Mouse (Mus musculus) brain, embryonic 14.5 days (tissue): Measurements from ENCODE around the gene Rnf150. TPM values are rescaled to one million over a fixed set of nuclear protein-coding genes. Genes with fewer than 3 reads are reported as not detected.

Source experiments
- DNase-seq: peaks from one replicate; pipeline ENCODE4 v3.0.0-alpha.2; 2011; ENCODE audit warnings: low read depth
- CTCF ChIP-seq: fragments of 200-500 bp; IDR thresholded peaks from 2 replicates; pipeline ENCODE4 v1.5.1; 2012; ENCODE audit warnings: inconsistent platforms, mild to moderate bottlenecking, moderate library complexity, borderline replicate concordance; ENCODE audit not compliant: insufficient read depth, insufficient read length; ENCODE audit errors: extremely low read depth
- POLR2A ChIP-seq: fragments of 200-500 bp; IDR thresholded peaks from 2 replicates; pipeline ENCODE4 v1.6.1; 2012; ENCODE audit warnings: mild to moderate bottlenecking, inconsistent platforms, borderline replicate concordance; ENCODE audit not compliant: poor library complexity, insufficient read depth, insufficient read length, severe bottlenecking; ENCODE audit errors: extremely low read depth
- polyA plus RNA-seq: library from polyadenylated mRNA; depleted of rRNA; stranded (reverse); fragments of >200 nt; gene quantifications from 2 replicates; pipeline ENCODE4 v1.2.3, GENCODE M21; 2012

Rnf150 gene
- polyA plus RNA-seq, 1 experiment: 12.1 TPM

DNA sequence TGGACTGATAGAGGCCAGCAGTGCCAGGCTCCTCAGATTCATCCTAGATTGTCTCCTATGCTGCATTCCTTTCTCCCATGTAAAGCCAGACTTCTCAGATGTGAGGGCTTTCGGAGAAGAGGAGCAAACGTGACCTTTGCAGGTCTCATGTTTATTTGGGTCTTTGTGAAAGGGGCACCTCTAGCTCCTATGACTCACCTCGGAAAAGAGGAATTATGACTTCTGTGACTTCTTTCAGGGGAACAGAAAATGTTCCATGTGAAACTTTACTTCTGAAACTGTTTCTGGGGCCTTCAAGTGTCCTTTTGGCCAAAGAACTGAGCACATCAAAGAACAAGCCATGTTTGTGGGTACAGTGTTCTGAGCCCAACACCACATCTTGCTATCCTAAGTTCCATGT is 133.7 kb downstream of the Rnf150 start:
- TF ChIP-seq CTCF: no peak
- DNase-seq: no peak

DNA sequence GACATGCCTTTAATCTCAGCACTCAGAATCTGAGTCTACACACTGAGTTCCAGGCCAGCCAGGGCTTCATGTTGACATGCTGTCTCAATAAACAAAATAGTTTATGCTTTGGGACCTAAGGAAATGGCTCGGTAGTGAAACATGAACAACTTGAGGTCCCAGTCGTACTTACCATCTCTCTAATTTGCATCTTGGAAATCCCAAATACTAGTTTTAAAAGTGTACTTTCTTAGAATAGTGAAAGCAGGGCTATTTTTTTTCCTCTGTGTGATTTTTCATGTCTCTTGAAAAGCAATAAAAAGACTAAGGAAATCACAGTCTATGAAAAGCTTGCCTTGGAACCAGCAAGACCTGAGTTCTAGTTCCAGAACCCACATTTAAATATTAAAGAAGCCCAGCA is 135.6 kb downstream of the Rnf150 start:
- DNase-seq: no peak
- no peak for TF ChIP-seq POLR2A
- TF ChIP-seq CTCF: no peak

DNA sequence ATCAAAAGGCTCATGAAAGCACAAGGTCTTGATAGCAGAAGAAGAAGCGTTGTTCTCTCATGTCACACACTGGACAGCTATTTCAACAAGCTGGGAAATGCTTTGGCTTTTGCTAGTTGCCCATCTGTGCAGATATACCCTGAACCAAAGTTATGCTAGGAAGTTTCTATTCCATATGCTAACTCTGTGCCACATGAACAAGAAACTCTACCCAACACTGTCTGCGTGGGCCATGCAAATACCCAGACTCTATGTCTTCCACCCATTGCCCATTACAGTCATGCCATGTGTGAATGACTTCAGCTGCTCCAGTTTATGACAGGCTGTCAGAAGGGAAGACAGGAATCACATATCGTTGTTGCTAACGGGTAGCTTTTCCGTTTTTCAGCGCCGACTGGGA is 140.0 kb downstream of the Rnf150 start:
- no peak for TF ChIP-seq CTCF
- TF ChIP-seq POLR2A: no peak
- no peak for DNase-seq

GRCm38 (mm10) chr8:83009481-83009880 is 146.3 kb downstream of the Rnf150 start:
- DNase-seq: no peak
- TF ChIP-seq CTCF: no peak
- no peak for TF ChIP-seq POLR2A

DNA sequence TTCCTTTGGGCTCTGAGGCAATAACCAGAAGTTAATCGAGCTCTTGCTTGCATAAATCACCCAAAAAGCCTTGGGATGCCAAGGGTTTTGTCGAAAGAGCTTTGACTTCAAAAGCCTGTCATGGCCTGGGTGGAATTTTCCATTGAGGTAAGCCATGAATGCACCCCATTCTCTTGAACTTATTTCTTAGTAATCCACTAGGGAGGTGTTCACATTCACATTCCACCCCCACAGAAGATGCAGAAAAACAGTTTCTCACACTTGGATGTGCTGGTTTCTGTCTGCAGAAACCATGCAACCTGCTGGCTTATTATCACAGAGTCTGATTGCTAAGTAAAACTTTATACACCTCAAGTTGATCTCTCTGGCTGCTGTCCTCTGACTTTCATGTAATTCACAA is 148.1 kb downstream of the Rnf150 start:
- TF ChIP-seq POLR2A: no peak
- no peak for TF ChIP-seq CTCF
- no peak for DNase-seq

DNA sequence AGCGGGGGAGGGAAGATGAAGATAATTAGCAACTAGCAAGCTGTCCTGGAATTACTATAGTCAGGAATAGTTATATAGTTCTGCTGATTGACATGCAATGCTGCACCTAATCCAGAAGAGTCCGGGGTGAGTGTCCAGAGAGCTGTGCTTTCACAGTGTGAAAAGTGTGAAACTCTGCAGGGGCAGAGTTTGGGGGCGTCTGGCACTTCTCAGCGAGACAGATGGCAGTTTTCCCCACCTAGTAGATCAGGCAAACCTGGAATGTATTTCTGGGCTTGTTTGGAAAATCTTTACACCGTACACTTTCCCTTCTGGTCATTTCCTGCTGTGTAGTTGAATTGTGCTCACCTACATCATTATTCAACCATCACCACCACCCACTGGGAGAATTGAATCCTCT is 148.6 kb downstream of the Rnf150 start:
- peak; percentile 53 for DNase-seq
- TF ChIP-seq POLR2A (no peak), CTCF (no peak)

DNA sequence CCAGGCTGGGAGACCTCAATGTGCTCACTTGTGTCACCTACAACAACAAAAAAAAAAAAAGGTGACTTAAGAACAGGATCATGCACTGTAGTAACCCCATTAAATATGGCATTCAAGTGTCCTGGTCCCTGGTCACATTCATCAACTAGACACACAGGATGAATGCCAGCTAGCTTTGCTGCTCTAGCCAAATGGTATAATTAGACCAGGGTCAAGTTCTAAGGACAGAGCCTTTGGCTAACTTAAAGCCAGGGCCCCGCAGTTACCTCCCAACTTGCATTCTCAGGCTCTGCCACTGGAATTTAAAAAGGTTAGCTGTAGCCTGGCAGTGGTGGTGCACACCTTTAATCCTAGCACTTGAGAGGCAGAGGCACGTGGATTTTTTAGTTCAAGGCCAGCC is 165.1 kb downstream of the Rnf150 start:
- DNase-seq: no peak

GRCm38 (mm10) chr8:83032800-83033199 is 169.6 kb downstream of the Rnf150 start:
- TF ChIP-seq CTCF: no peak
- TF ChIP-seq POLR2A: no peak
- peak; percentile 40 for DNase-seq

More for the DNA sequence above, 165.1 kb downstream of the Rnf150 start:
- TF ChIP-seq POLR2A (no peak), CTCF (no peak)

DNA sequence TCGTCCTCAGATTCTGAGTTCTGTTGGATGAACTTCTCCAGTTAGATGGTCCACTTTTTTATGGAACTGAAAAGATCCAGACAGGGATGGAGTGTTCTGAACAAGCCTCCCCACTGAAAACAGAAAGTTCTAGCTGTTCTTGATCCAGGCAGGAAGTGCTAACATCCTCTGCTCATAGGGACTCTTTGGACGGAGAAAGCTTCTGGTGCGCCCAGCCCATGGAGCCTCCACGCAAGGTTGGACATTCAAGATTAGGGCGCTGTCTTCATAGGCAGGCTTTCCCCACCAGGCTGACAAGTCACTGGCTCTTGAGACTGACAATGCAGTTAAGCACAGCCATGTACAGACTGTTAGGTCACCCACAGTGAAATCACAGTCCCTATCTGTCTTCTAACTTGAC is 172.0 kb downstream of the Rnf150 start:
- no peak for TF ChIP-seq POLR2A
- TF ChIP-seq CTCF: no peak
- DNase-seq: no peak

DNA sequence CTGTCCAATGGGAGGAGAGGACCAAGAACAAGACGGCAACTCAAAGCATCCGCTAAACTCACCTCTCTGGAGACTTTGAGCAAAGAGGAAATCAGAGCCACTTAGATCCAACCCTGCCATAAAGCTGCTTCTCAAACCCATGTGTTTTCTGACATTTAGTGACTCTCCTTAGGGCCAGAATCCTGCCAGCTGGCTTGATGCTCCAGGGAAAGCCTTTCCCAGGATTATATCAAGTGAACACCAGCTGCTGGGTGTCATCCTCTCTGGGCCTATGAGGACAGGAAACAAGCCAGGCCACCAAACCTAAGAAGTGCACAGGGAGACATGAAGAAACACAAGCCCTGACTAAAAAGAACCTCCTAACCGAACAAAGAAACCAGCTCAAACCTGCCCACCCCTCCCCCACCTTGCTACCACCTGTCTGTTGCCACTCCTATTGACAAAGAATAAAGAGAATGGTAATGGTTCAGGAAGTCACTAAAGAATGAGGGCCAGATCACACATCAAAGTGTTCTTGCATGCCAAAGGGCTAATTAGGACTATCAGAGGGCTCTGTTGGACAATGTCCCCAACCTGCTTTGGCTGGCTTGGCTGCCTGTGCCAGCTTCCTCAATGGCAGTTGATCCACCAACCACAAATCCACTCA is 173.5 kb downstream of the Rnf150 start:
- TF ChIP-seq POLR2A: no peak
- no peak for TF ChIP-seq CTCF
- DNase-seq: no peak

- DNase-seq: no peak
- TF ChIP-seq CTCF: no peak
- TF ChIP-seq POLR2A: no peak
Measured at GRCm38 (mm10) chr8:83037321-83037720, 174.2 kb downstream of the Rnf150 start.

DNA sequence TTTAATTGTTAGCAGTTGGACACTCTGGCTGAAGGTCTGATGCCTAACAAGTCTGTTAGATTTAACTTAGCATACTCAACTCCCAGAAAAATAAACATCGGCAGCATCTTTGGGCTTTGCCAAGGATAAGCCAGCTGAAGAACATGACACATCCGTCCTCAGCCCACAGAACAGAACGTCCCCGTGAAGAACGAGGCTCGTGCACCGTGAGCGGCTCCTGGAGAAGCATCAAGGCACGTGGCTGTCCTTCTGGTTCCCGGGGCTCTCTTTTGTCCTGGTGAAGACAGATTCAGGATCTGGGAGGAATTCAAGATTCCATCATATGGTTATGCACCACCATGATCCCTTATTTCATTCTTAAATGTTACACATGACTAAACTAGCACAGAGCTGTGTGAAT is 175.4 kb downstream of the Rnf150 start:
- no peak for DNase-seq
- TF ChIP-seq CTCF (no peak), POLR2A (no peak)

GRCm38 (mm10) chr8:83041440-83041839 is 178.3 kb downstream of the Rnf150 start:
- DNase-seq: no peak
- TF ChIP-seq CTCF (no peak), POLR2A (no peak)

DNA sequence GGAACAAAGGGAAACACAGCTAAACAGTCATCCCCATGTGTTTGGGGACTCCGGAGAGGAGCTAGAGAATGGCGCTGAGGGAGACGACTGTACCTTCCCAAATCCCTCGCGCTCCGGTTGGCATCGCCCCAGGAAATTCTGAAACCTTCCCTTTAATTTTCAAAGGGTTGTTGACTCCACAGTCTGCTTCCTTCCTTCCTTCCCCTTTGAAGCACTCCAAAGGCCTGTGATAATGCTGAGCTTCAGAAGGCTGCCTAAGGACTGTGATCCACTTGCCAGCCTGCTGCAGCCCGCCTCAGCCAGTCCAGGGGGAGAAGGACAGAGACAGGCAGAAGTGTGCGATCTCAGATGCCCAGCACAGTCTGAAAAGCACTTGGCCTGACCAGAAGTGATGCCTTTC is 183.8 kb downstream of the Rnf150 start:
- DNase-seq: no peak
- TF ChIP-seq CTCF (no peak), POLR2A (no peak)
